12 mouse cellular contexts compared by ENCODE assay signal in the genomic region with DNA sequence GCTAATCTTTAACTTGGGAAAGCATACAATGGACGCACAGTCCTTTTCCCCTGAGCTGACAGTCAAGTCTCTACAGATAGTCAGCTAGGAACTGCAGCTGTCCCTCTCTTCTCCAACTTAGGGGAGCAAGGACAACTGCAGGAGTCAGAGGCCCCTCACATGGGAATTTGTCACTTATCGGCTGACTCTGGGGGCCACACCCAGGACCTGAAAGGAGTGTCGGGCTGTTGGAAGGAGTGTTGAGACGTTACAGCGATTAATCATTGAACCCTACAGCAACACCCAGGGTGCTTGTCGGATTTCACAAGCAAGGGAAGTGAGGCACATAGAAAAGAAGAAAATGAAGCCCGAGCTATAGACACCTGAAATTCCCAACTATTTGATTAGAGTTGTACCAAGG.
"Had no signal": no experiment of that assay in that cellular context is flagged by ENCODE, and none has a peak within 500 bp of the region (broad histone marks: within the 10 kb centered on the region; RNA-seq: fewer than 3 reads in every experiment).

No protein-coding gene starts in this region.

- H3K4me2 ChIP-seq: limb, embryonic 12.5 days; midbrain, embryonic 13.5 days had no signal

- H3K36me3 ChIP-seq: limb, embryonic 12.5 days; midbrain, embryonic 13.5 days had no signal

- DNase-seq: kidney, adult 2 months; kidney, postnatal 36 days; layer of hippocampus, adult 9-11 months; layer of hippocampus, postnatal 36 days; lung, adult 2 months; lung, postnatal 36 days; right cerebral cortex, postnatal 14 days; thymus, postnatal 4 days had no signal

- H3K4me3 ChIP-seq: limb, embryonic 12.5 days; midbrain, embryonic 13.5 days had no signal

- H3K27ac ChIP-seq: kidney, postnatal 0 days; midbrain, embryonic 13.5 days had no signal

- H3K27me3 ChIP-seq: limb, embryonic 12.5 days had no signal

- H3K9ac ChIP-seq: limb, embryonic 12.5 days; midbrain, embryonic 13.5 days had no signal

- ATAC-seq: lung, postnatal 0 days; midbrain, embryonic 13.5 days had no signal

- H3K9me3 ChIP-seq: limb, embryonic 12.5 days; midbrain, embryonic 13.5 days had no signal
